Mouse (Mus musculus) monocyte, adult 5-6 weeks (primary cell): ENCODE measurements around the gene Wdr70. TPM values are rescaled to one million over a fixed set of nuclear protein-coding genes. Genes with fewer than 3 reads are reported as not detected.

ENCODE experiments used
- ATAC-seq: fragments of 153-309, 156-312 bp; replicated peaks from 2 replicates; pipeline ENCODE4 v1.8.0; 2017; ENCODE audit warnings: mild to moderate bottlenecking; ENCODE audit not compliant: low TSS enrichment, insufficient number of reproducible peaks, severe bottlenecking, poor library complexity, low FRiP score
- total RNA-seq: library from RNA; stranded (forward); fragments of 200-1000, 200-491, 200-594 nt; gene quantifications from 3 replicates; pipeline ENCODE4 v1.2.3, GENCODE M21; 2017

The Wdr70 gene
- total RNA-seq, 1 experiment from 2014 or later, result 42.8 TPM

- ATAC-seq, result no peak
These were observed 137.5 kb downstream of the Wdr70 start for GRCm38 (mm10) chr15:7961489-7961888.

- no peak for ATAC-seq
These were observed 142.1 kb downstream of the Wdr70 start for GRCm38 (mm10) chr15:7956899-7957298.

- no peak for ATAC-seq
These were observed 148.4 kb downstream of the Wdr70 start for GRCm38 (mm10) chr15:7950561-7950960.

GRCm38 (mm10) chr15:7941690-7942089, 157.3 kb downstream of the Wdr70 start:
- no peak for ATAC-seq

- ATAC-seq, result no peak
These were observed 163.3 kb downstream of the Wdr70 start for GRCm38 (mm10) chr15:7935571-7936165.

- ATAC-seq, result no peak
These were observed 164.4 kb downstream of the Wdr70 start for GRCm38 (mm10) chr15:7934580-7934979.

- no peak for ATAC-seq
These were observed 164.9 kb downstream of the Wdr70 start for GRCm38 (mm10) chr15:7934105-7934504.

GRCm38 (mm10) chr15:7931605-7932008, 167.4 kb downstream of the Wdr70 start:
- no peak for ATAC-seq

GRCm38 (mm10) chr15:7925382-7925781, 173.6 kb downstream of the Wdr70 start:
- ATAC-seq, result no peak

GRCm38 (mm10) chr15:7923281-7923680, 175.7 kb downstream of the Wdr70 start:
- no peak for ATAC-seq

GRCm38 (mm10) chr15:7922291-7923037, 176.5 kb downstream of the Wdr70 start:
- no peak for ATAC-seq

GRCm38 (mm10) chr15:7921124-7921523, 177.9 kb downstream of the Wdr70 start:
- ATAC-seq, result no peak

- ATAC-seq, result no peak
These were observed 192.4 kb downstream of the Wdr70 start for GRCm38 (mm10) chr15:7906491-7907035.

GRCm38 (mm10) chr15:7899286-7899685, 199.7 kb downstream of the Wdr70 start:
- no peak for ATAC-seq

- ATAC-seq, result no peak
These were observed 207.3 kb downstream of the Wdr70 start for GRCm38 (mm10) chr15:7891547-7892282.

GRCm38 (mm10) chr15:7890286-7890685, 208.7 kb downstream of the Wdr70 start:
- no peak for ATAC-seq

- no peak for ATAC-seq
These were observed 209.7 kb downstream of the Wdr70 start for GRCm38 (mm10) chr15:7889362-7889674.

GRCm38 (mm10) chr15:7888617-7889361, 210.2 kb downstream of the Wdr70 start:
- ATAC-seq, result no peak

GRCm38 (mm10) chr15:7886591-7886990, 212.4 kb downstream of the Wdr70 start:
- no peak for ATAC-seq
